Mouse (Mus musculus): ENCODE results near the gene Cdyl2. TPM values are rescaled to one million over a fixed set of nuclear protein-coding genes. Genes with fewer than 3 reads are reported as not detected.
A peak's percentile ranks its signal among the peaks of the same experiment; 100 is the strongest.

Cdyl2 gene
- polyA plus RNA-seq, 1 experiment from 2014 or later: 5.1 TPM

DNA sequence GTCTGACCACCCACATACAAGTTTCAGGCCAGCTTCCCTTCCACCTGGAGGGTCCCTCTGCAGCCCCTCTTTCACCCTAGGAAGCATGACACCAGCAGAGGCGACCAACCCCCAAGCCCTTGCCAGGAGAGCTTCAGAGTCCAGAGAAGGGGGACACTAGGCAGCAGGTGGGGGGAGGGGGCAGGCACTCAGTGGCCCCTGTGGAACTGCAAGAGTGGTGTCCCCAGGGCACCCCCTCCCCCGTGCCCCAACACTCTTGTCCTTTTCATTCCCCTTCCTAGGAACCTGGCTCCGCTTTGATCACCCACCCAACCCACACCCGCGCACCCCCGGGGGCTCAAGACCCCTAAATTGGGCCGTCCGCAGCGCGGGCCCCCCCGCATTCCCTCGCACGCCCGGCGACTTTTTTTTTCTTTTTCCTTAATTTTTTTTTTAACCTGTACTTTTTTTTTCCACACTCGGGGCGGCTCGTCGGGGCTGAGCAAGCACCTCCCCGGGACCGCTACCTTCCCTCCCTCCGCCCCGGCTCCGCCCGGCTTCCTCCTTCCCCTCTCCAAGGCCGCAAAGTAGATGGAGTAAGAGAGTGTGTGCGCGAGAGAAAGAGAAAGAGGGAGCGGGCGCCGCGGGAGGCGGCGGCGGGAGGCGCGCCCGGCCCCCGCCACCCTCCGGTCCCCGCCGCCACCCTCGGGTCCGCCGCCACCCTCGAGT, 661 bp downstream of the Cdyl2 start:
- H3K4me1 ChIP-seq: peaks cover 12% of the 10 kb centered on the region
- 0 out of 2 replicates have a peak, but pooled peaks cover 7% of the 10 kb centered on the region for H3K36me3 ChIP-seq
- no peaks in the 10 kb centered on the region for H3K9me3 ChIP-seq
- peaks cover 19% of the 10 kb centered on the region for H3K27me3 ChIP-seq (ENCODE audit: insufficient read depth, poor library complexity, severe bottlenecking)
- no peak for DNase-seq (ENCODE audit: low spot score)
- H3K27ac ChIP-seq: peak overlapping the region; percentile 92
- peak overlapping the region; percentile 83 for H3K4me3 ChIP-seq
- 3% methylated on average over 36 of the region's 46 CpGs for WGBS

DNA sequence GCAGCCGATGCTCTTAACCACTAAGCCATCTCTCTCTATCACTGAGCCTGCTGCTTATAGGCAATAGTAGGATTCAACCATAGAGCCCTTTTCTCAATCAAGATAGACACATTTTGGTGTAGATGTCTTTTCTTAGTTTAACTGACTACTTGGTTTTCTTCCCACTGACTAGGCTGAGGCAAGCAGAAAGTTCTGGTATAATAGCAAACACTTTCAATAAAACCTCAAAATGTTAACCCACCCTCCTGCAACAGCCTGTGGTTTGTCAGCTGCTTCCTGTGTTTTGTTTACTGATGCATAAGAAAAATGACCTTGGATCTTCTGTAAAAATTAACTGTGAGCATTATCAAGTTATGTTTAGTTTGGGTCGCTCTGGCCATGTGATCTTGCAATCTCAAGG, 11.3 kb downstream of the Cdyl2 start:
- no peak for DNase-seq (ENCODE audit: low spot score)

GRCm38 (mm10) chr8:116707496-116707895, 25.3 kb downstream of the Cdyl2 start:
- H3K4me1 ChIP-seq: no peaks in the 10 kb centered on the region
- 82% methylated on average over 3 of the region's 3 CpGs for WGBS
- no peak for DNase-seq (ENCODE audit: low spot score)
- no peak overlapping the region for H3K27ac ChIP-seq
- H3K36me3 ChIP-seq: no peaks in the 10 kb centered on the region
- no peak overlapping the region for H3K4me3 ChIP-seq
- H3K27me3 ChIP-seq (ENCODE audit: insufficient read depth, poor library complexity, severe bottlenecking): no peaks in the 10 kb centered on the region
- 0 out of 2 replicates have a peak, but pooled peaks cover 3% of the 10 kb centered on the region for H3K9me3 ChIP-seq

More for the DNA sequence above, 11.3 kb downstream of the Cdyl2 start:
- no peaks in the 10 kb centered on the region for H3K36me3 ChIP-seq
- no peak overlapping the region for H3K4me3 ChIP-seq
- H3K27ac ChIP-seq: no peak overlapping the region
- no peaks in the 10 kb centered on the region for H3K9me3 ChIP-seq
- no peaks in the 10 kb centered on the region for H3K4me1 ChIP-seq
- no peaks in the 10 kb centered on the region for H3K27me3 ChIP-seq (ENCODE audit: insufficient read depth, poor library complexity, severe bottlenecking)
- 86% methylated on average over 2 of the region's 2 CpGs for WGBS

GRCm38 (mm10) chr8:116702501-116702900, 30.3 kb downstream of the Cdyl2 start:
- Histone ChIP-seq H3K27me3 (ENCODE audit: insufficient read depth, poor library complexity, severe bottlenecking) (no peaks in the 10 kb centered on the region), H3K4me1 (no peaks in the 10 kb centered on the region), H3K9me3 (no peaks in the 10 kb centered on the region), H3K36me3 (no peaks in the 10 kb centered on the region), H3K27ac (no peak overlapping the region), H3K4me3 (no peak overlapping the region)
- WGBS: 76% methylated on average over 6 of the region's 6 CpGs
- no peak for DNase-seq (ENCODE audit: low spot score)

- Histone ChIP-seq H3K9me3 (no peaks in the 10 kb centered on the region; the same call in 1 of the 2 replicates), H3K4me3 (no peak overlapping the region), H3K36me3 (no peaks in the 10 kb centered on the region), H3K4me1 (no peaks in the 10 kb centered on the region), H3K27me3 (ENCODE audit: insufficient read depth, poor library complexity, severe bottlenecking) (no peaks in the 10 kb centered on the region), H3K27ac (no peak overlapping the region)
- WGBS: 76% methylated on average over 15 of the region's 15 CpGs
- DNase-seq (ENCODE audit: low spot score): no peak
Measured at GRCm38 (mm10) chr8:116692931-116693330, 39.9 kb downstream of the Cdyl2 start.

GRCm38 (mm10) chr8:116689741-116690140, 43.0 kb downstream of the Cdyl2 start:
- Histone ChIP-seq H3K9me3 (no peaks in the 10 kb centered on the region; the same call in 1 of the 2 replicates), H3K27me3 (ENCODE audit: insufficient read depth, poor library complexity, severe bottlenecking) (no peaks in the 10 kb centered on the region), H3K27ac (no peak overlapping the region), H3K36me3 (no peaks in the 10 kb centered on the region), H3K4me1 (no peaks in the 10 kb centered on the region), H3K4me3 (no peak overlapping the region)
- WGBS: 86% methylated on average over 3 of the region's 3 CpGs
- no peak for DNase-seq (ENCODE audit: low spot score)

GRCm38 (mm10) chr8:116676174-116676573, 56.6 kb downstream of the Cdyl2 start:
- 93% methylated on average over 1 of the region's 1 CpGs for WGBS
- H3K27ac ChIP-seq: no peak overlapping the region
- DNase-seq (ENCODE audit: low spot score): no peak
- no peaks in the 10 kb centered on the region for H3K4me1 ChIP-seq
- H3K36me3 ChIP-seq: no peaks in the 10 kb centered on the region
- no peaks in the 10 kb centered on the region for H3K27me3 ChIP-seq (ENCODE audit: insufficient read depth, poor library complexity, severe bottlenecking)
- no peaks in the 10 kb centered on the region for H3K9me3 ChIP-seq
- H3K4me3 ChIP-seq: no peak overlapping the region

DNA sequence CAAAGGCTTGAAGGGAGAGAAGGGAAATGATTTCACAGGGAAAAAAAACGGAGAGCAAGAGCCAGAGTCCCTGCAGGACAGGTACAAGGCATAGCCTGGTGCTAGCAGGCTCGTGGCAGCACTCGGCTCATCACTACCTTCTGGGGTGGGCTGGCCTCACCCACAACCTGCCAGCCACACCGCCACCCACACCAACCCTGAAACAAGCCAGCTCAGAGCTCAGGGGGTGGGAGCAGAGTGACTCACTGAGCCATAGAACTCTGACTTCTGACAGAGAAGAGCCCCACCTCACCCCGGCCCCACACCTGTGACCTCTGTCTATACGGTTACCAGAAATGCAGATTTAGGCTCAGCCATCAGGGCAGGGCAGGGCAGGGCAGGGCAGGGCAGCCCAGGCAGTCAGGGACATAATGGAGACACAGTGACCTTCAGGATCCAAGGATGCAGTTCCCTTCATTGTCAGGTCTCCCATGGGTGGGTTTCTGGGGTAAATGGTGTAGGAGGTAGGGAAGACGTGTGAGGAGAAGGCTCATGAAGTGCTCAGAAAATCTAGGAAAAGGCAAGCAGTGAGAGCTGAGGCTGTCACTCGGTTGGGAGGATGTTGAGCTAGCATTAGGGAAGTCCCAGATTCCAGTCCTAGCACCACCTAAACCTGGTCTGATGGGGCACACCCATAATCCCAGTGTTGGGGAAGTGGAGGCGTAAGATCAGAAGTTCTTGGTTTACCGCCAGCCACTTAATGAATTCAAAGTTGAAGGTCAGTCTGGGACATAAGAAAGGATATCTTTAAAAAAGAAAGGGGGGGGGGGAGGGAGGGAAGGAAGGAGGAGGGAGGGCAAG, 58.6 kb downstream of the Cdyl2 start:
- no peaks in the 10 kb centered on the region for H3K9me3 ChIP-seq
- H3K4me3 ChIP-seq: no peak overlapping the region
- WGBS: 70% methylated on average over 10 of the region's 10 CpGs
- no peaks in the 10 kb centered on the region for H3K27me3 ChIP-seq (ENCODE audit: insufficient read depth, poor library complexity, severe bottlenecking)
- H3K4me1 ChIP-seq: no peaks in the 10 kb centered on the region
- no peaks in the 10 kb centered on the region for H3K36me3 ChIP-seq
- no peak for DNase-seq (ENCODE audit: low spot score)
- H3K27ac ChIP-seq: no peak overlapping the region

DNA sequence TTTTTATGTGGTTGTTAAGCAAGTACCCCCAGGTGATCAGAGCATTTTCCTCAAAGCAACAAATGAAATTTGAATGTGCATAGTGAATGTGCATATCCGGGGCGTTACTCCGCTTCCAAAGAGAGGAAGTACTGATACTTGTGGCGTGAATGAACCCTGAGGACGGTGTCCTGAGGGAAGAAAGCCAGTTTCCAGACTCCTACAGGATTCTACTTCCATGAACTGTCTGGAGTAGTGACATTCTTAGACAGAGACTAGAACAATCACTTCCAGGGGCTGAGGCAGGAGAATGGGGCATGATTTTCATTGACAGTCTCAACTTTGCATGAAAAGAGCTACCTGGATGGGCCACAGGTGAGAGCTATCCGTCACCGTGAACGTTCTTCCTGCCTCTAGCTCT, 59.3 kb downstream of the Cdyl2 start:
- Histone ChIP-seq H3K27ac (no peak overlapping the region), H3K4me1 (no peaks in the 10 kb centered on the region), H3K9me3 (no peaks in the 10 kb centered on the region), H3K4me3 (no peak overlapping the region), H3K36me3 (no peaks in the 10 kb centered on the region), H3K27me3 (ENCODE audit: insufficient read depth, poor library complexity, severe bottlenecking) (no peaks in the 10 kb centered on the region)
- no peak for DNase-seq (ENCODE audit: low spot score)
- WGBS: 84% methylated on average over 8 of the region's 8 CpGs

DNA sequence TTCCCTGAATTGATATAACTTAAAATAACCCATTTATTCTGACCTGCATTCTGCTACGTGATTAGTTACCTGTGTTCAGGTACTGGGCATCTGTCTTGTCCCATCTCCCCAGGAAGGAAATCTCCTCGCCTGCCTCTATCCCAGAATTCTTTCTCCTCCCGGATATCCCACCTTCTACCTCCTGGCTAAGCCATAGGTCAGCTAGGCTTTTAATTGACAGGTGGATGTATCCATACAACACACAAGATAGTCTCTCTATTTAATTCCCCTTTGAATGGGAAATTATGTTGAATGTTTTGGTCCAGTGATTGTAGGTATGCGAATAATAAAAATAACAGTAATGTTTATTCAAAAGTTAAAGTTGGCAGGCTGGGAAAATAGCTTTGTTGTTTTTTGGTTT, 59.7 kb downstream of the Cdyl2 start:
- DNase-seq (ENCODE audit: low spot score): no peak
- 82% methylated on average over 4 of the region's 4 CpGs for WGBS
- Histone ChIP-seq H3K27me3 (ENCODE audit: insufficient read depth, poor library complexity, severe bottlenecking) (no peaks in the 10 kb centered on the region), H3K27ac (no peak overlapping the region), H3K4me3 (no peak overlapping the region), H3K36me3 (no peaks in the 10 kb centered on the region), H3K9me3 (no peaks in the 10 kb centered on the region), H3K4me1 (no peaks in the 10 kb centered on the region)

- Histone ChIP-seq H3K9me3 (no peaks in the 10 kb centered on the region), H3K27ac (no peak overlapping the region), H3K4me3 (no peak overlapping the region), H3K4me1 (no peaks in the 10 kb centered on the region), H3K36me3 (no peaks in the 10 kb centered on the region), H3K27me3 (ENCODE audit: insufficient read depth, poor library complexity, severe bottlenecking) (no peaks in the 10 kb centered on the region)
- 62% methylated on average over 5 of the region's 5 CpGs for WGBS
- DNase-seq (ENCODE audit: low spot score): no peak
Measured at GRCm38 (mm10) chr8:116671543-116671942, 61.2 kb downstream of the Cdyl2 start.

GRCm38 (mm10) chr8:116670604-116671003, 62.2 kb downstream of the Cdyl2 start:
- no peak overlapping the region for H3K27ac ChIP-seq
- peak; percentile 19 for DNase-seq (ENCODE audit: low spot score)
- H3K4me1 ChIP-seq: no peaks in the 10 kb centered on the region
- no peaks in the 10 kb centered on the region for H3K9me3 ChIP-seq
- no peak overlapping the region for H3K4me3 ChIP-seq
- 77% methylated on average over 7 of the region's 7 CpGs for WGBS
- no peaks in the 10 kb centered on the region for H3K27me3 ChIP-seq (ENCODE audit: insufficient read depth, poor library complexity, severe bottlenecking)
- no peaks in the 10 kb centered on the region for H3K36me3 ChIP-seq

GRCm38 (mm10) chr8:116668977-116669376, 63.8 kb downstream of the Cdyl2 start:
- Histone ChIP-seq H3K36me3 (no peaks in the 10 kb centered on the region), H3K9me3 (no peaks in the 10 kb centered on the region), H3K27ac (no peak overlapping the region), H3K4me1 (no peaks in the 10 kb centered on the region), H3K27me3 (ENCODE audit: insufficient read depth, poor library complexity, severe bottlenecking) (no peaks in the 10 kb centered on the region), H3K4me3 (no peak overlapping the region)
- 86% methylated on average over 7 of the region's 7 CpGs for WGBS
- no peak for DNase-seq (ENCODE audit: low spot score)

All from heart, embryonic 10.5 days (tissue).